Mouse (Mus musculus) gastrocnemius, postnatal 25 days (tissue): ENCODE results near the gene Mtus2. TPM values are rescaled to one million over a fixed set of nuclear protein-coding genes. Genes with fewer than 3 reads are reported as not detected.
A peak's percentile ranks its signal among the peaks of the same experiment; 100 is the strongest.
"Not testable (repeated sequence)": the region's sequence is repeated elsewhere in the genome, so short reads cannot be mapped to it uniquely, and the experiment has no call there.

Experiments used
- DNase-seq: peaks from one replicate; pipeline ENCODE4 v3.0.0; 2022
- total RNA-seq, 2 experiments: library from RNA; stranded (reverse); gene quantifications; 1 replicate in 1 of 2; 2 replicates in 1 of 2; pipeline ENCODE4 v1.2.3; 2021

Mtus2 gene
- total RNA-seq, 2 experiments from 2014 or later, result 0.16 TPM; not detected in 1

GRCm38 (mm10) chr5:148115207-148115817, 158.2 kb downstream of the Mtus2 start:
- no peak for DNase-seq

- no peak for DNase-seq
Observed at GRCm38 (mm10) chr5:148124354-148124753, 167.2 kb downstream of the Mtus2 start.

- DNase-seq, result peak; percentile 35
Observed at GRCm38 (mm10) chr5:148130691-148131457, 173.8 kb downstream of the Mtus2 start.

- no peak for DNase-seq
Observed at GRCm38 (mm10) chr5:148131458-148132131, 174.5 kb downstream of the Mtus2 start.

- DNase-seq, result no peak
Observed at GRCm38 (mm10) chr5:148133448-148134060, 176.4 kb downstream of the Mtus2 start.

- DNase-seq, result no peak
Observed at GRCm38 (mm10) chr5:148141662-148142061, 184.5 kb downstream of the Mtus2 start.

GRCm38 (mm10) chr5:148146200-148146823, 189.2 kb downstream of the Mtus2 start:
- DNase-seq, result no peak

- DNase-seq, result no peak
Observed at GRCm38 (mm10) chr5:148151894-148152599, 194.9 kb downstream of the Mtus2 start.

GRCm38 (mm10) chr5:148152600-148153402, 195.7 kb downstream of the Mtus2 start:
- DNase-seq, result no peak

GRCm38 (mm10) chr5:148153403-148153713, 196.2 kb downstream of the Mtus2 start:
- DNase-seq, result no peak

GRCm38 (mm10) chr5:148154727-148155126, 197.6 kb downstream of the Mtus2 start:
- DNase-seq, result no peak

- no peak for DNase-seq
Observed at GRCm38 (mm10) chr5:148159328-148159727, 202.2 kb downstream of the Mtus2 start.

GRCm38 (mm10) chr5:148160529-148161154, 203.5 kb downstream of the Mtus2 start:
- no peak for DNase-seq

GRCm38 (mm10) chr5:148165111-148165510, 208.0 kb downstream of the Mtus2 start:
- no peak for DNase-seq

GRCm38 (mm10) chr5:148175091-148175490, 218.0 kb downstream of the Mtus2 start:
- no peak for DNase-seq

GRCm38 (mm10) chr5:148175742-148176426, 218.8 kb downstream of the Mtus2 start:
- DNase-seq, result no peak

- not testable (repeated sequence) for DNase-seq
Observed at GRCm38 (mm10) chr5:148176539-148176938, 219.4 kb downstream of the Mtus2 start.

GRCm38 (mm10) chr5:148179231-148179630, 222.1 kb downstream of the Mtus2 start:
- DNase-seq, result no peak

GRCm38 (mm10) chr5:148180590-148181307, 223.6 kb downstream of the Mtus2 start:
- DNase-seq, result no peak
